Mouse (Mus musculus) bone marrow macrophage, adult 2 months (primary cell): ENCODE measurements at regions not wholly inside any gene's neighbourhood (a gene's known extent, or its start where the extent isn't known, plus 50 kb on each side); places are given as distances from the start of the nearest gene placed in this dataset.

Experiments used
- CTCF ChIP-seq: IDR thresholded peaks from 2 replicates; pipeline ENCODE4 v1.5.1; 2012; ENCODE audit warnings: low read depth, mild to moderate bottlenecking, low read length, moderate library complexity
- POLR2A ChIP-seq: IDR thresholded peaks from 2 replicates; pipeline ENCODE4 v1.6.1; 2012; ENCODE audit warnings: mild to moderate bottlenecking, low read depth, low read length, borderline replicate concordance

DNA sequence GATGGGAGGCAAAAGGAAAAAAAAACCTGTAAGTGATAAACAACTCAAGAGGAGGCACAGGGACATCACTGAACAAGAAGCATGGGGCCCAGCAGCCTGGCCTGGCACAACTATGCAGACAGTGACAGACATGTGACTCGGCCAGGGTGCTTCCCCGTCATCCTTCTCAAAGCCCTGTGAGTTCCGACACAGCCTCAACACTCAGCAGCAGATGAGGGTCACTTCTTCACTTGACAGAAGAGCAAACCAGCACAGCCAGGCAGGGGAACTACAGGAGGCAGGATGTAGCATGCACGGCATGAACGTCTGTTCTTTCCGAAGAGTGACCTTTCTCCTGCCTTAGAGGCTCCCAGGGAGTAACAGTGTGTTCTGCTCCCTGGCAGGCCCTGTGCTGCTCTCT lies 129.2 kb downstream of the Plpp3 start:
- TF ChIP-seq POLR2A (no peak), CTCF (no peak)
